Mouse (Mus musculus) spleen, adult 18-20 months (tissue): Measurements from ENCODE around the gene Slc7a4.
"Not testable (repeated sequence)": the region's sequence is repeated elsewhere in the genome, so short reads cannot be mapped to it uniquely, and the experiment has no call there.

Source experiments
- DNase-seq, 2 experiments: peaks; one replicate each; pipeline ENCODE4 v3.0.0; 2022; ENCODE audit warnings: mixed read lengths in 2 of 2

Slc7a4 gene

GRCm38 (mm10) chr16:17561128-17561750 is 21.8 kb downstream of the Slc7a4 start, which contains the start of gene Lrrc74b:
Gene Lrrc74b, minus strand, starts transcription at chr16:17561247.
- DNase-seq: no peak

DNA sequence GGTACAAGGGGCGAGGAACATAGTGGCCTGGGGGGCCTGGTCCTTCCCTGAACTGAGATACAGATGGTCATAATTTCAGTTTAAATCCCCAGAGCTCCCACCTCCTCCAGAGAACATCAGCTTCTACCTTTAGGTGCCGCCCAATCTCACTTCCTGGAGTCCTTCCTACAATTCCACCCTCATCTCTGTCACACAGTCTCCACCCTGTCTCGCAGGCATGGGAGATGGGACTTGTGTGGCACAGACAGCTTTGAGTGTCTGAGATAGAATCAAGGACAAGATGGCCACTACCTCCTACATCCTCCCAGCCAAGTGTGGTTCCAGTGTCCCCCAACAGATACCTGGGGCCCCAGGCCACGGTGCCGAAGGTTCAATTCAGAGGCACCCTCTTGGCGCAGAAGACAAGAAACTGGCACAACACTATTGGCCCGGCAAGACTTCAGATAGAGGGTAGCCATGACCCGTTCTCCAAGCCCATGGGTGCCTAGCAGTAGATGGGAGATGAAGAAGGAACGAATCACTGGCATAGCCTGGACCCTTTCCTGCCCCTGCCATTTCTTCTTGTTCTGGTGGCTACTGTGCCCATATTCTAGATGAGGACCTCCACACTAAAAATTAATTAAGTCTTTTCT is 23.5 kb downstream of the Slc7a4 start:
- no peak for DNase-seq

DNA sequence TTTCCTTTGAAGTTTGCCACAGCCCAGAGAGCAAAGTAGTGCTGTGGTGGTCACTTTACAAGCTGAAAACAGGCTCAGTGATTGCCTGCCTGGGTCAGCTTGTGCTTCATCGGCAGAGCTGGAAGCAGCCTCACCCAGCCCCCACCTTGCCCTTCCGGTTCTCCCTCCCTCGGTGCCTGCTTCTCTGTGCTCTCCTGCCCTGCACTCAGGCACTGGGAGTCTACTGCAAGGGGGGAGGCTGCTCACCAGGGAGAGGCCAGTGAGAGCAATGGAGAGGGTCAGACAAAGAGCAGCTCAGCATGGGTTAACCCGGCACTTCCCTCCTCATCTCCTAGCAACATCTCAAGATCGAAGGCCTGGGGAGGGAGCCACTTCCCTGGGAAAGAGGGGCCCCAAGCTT is 24.2 kb downstream of the Slc7a4 start:
- DNase-seq: no peak

GRCm38 (mm10) chr16:17557947-17558480 is 25.0 kb downstream of the Slc7a4 start:
- DNase-seq: peak in 1 of 2 experiments; percentile 65

- no peak for DNase-seq
Observed at GRCm38 (mm10) chr16:17556907-17557306, 26.1 kb downstream of the Slc7a4 start.

DNA sequence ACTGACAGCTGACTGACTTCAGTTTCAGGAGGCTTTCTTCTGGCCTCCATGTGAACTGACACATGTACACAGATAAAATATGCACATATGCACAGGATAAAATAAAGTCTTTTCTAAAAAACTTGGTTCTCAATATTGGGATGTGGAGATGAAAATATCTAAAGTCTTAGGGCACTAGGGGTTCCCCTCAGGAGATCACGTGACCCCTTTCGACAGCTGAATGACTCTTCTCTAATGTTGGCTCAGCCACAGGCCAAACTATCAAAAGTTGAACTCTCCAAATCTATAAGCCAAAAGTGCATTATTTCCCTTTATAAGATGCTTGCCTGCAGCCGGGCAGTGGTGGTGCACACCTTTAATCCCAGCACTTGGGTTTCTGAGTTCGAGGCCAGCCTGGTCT is 26.8 kb downstream of the Slc7a4 start:
- DNase-seq: no peak

DNA sequence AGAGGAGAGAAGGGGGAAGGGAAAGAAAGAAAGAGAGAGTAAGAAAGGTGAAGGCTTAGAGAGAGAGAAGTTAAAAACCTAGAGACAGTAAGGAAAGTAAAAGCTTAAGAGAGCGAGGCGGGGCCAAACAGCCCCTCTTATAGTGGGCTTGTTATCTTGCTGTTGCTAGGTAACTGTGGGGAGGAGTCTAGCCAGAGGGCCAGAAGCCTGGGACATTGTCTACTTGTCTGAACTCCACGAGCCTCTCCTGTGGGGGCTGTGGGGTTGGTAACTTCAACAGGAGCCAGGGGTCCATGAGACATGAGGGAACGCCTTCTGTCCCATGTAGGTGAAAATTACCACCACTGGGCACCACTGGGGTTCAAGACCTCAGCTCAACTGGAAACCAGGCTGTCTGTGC is 28.3 kb downstream of the Slc7a4 start:
- DNase-seq: not testable (repeated sequence)

DNA sequence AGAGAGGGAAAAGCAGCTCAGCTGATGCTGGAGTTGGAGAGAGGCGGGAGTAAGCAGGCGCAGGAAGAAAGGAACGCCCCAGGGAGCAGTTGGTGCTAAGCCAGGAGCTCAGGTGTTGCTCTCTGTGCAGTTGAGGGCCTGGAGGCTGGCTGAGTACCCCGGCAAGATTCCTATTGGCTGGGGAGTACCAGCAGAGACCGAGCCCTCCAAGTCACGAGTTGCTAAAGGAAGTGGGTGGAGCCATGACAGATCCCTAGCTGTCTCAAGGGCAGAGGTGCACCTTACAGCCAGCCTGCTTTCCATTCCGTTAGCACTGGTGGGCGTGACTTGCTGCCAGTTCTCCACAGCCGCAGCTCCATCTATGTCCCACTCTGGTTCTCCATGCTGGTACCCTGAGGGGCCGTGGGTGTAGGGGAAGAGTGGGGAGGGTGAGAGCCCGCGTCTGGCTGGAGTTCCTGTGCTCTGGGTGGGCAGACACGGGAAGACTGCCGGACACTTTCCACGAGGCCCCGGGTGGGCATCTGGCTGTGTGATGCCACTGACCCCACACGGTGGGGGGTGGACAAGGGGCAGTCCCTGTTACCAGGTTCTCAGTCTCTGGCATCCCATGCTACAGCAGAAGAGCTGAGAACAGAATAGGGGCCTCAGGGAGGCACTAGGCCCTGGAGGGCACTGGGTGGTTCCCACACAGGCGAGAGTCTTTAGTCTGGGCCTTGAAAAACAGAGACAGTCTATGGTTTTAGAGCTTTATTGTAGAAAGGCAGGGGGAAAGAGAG is 28.9 kb downstream of the Slc7a4 start:
- DNase-seq: peak; percentile 31 to 37

DNA sequence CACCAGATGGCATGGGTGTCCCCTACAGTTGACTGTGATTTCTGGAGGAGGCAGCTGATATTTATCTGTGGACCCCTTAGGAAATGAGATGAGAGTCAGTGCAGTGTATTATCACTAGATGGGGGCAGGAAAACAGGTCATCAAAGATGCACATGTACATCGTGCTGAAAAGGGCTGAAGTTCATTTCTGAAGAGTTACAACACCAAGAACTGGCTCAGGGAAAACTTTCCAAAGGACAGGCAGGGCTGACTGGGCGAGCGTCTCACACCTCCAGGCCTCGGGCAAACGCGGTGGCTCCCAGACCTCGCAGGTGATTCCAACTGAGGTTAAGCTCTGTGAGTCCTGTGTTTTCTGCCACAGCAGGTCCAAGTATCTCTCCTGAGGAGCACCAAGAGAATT is 30.2 kb downstream of the Slc7a4 start:
- no peak for DNase-seq

DNA sequence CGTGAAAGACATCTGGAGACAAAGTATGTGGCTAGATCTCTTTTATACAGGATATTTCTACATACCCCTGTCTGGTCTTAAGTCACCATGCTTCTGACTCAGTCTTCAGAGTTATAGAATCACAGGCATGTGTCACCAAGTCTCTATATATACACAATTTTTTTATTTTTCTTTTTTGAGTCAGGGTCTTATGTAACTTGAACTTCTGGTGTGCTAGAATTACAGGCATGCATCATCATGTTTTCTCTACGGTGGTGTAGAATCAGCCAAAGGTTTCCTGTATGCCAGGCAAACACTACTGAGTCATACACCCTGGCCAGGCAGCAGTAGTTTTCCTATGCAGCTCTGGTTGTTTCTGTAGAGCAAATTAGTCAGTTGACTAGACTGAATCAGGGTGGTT is 40.4 kb downstream of the Slc7a4 start:
- no peak for DNase-seq

DNA sequence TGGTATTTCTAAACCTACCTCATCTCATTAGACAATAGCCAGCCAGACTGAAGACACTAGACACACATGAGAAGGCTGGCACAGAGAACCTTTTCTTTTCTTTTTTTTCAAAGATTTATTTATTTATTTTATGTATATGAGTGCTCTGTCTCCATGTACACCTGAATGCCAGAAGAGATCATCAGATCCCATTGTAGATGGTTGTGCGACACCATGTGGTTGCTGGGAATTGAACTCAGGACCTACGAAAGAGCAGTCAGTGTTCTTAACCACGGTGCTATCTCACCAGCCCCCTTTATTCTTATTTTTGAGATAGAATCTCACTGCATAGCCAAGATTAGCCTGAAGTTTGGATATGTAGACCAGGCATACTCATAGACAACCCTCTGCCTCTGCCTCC is 46.4 kb downstream of the Slc7a4 start:
- DNase-seq: no peak

GRCm38 (mm10) chr16:17532676-17533329 is 50.2 kb downstream of the Slc7a4 start:
- DNase-seq: no peak

DNA sequence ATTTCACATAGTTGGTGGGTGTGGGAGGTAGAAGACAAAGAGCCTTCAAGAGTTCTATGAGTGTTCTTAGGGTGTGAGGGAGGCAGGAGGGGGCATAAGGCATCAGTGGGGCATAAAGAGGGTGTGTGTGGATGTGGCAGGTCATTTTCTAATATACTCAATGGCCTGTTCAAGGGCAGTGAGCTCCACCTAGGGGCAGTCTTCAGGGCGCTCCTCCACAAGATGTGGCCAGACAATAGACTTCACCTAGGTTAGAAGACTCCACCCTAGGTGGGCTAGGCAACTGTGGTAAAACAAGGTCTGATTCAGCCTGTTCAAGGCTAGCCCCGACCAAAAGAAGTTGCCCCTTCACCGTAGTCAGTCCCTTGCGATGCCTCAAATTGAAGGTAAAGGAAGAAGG is 50.7 kb downstream of the Slc7a4 start:
- DNase-seq: peak in 1 of 2 experiments; percentile 33

DNA sequence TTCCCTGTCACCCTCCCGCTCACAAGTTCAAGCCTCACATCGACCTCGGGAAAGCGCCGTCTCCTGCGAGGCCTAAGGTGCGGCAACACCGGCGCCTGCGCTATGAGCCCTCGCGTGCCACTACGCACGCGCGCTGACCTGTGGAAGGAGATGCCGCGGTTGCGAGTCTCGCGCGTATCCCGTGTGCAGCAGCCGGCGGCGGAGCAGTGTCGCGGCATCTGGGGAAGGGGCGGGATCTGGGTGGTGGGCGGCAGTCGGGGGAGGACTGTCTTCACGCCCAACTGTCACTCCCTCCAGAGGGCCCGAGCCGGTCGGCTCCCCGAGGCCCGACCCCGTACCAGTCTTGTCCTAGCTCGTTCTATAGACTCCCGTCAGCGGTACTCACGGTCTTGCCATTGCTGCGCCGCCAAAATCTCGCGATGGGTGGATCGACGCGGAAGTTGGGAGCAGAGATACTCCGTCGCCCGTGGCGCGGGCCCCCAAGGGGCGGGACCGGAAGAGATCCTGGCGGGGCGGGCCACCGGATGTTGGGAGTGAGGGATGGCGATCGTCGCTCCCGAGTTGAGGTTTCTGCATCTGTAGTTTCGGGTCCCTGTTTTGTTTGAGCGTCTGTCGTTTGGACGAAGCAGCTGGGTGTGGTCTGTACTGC is 52.2 kb downstream of the Slc7a4 start, which contains the start of gene Thap7:
Gene Thap7, minus strand, starts transcription at position 497 of the 649 bp plus-strand sequence.
- peak; percentile 92 for DNase-seq

DNA sequence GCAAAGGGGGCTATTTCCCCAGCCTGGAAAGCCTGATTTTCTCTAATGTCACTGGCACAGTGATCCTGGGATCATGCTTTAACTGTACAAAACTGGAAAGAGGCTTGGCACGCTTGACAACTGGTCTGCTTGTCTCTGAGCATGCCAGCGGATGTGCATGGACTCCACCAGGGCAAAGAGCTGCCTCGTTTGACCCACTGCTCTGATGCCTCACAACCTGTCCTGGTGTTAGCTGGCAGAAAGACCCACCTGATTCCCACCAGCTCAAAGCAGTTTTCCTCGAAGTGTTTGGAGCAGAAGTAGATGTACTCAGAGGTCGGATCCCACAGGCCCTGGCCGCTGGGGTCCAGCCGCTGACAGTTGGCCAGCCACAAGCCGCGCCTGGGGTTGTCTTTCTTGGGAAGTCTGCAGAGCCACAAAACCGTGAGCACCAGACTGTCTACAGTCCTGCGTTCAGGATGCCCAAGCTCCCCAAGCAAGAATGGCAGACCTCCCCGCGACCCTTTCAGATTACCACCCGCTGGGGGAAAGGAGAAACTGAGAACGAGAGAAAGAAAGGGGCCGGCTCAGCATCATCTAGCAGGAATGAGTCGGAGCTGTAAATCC is 52.9 kb downstream of the Slc7a4 start:
- no peak for DNase-seq

GRCm38 (mm10) chr16:17528276-17528675 is 54.7 kb downstream of the Slc7a4 start:
- DNase-seq: no peak

- DNase-seq: no peak
Observed at GRCm38 (mm10) chr16:17527606-17528005, 55.4 kb downstream of the Slc7a4 start.

- no peak for DNase-seq
Observed at GRCm38 (mm10) chr16:17526223-17526622, 56.8 kb downstream of the Slc7a4 start.

DNA sequence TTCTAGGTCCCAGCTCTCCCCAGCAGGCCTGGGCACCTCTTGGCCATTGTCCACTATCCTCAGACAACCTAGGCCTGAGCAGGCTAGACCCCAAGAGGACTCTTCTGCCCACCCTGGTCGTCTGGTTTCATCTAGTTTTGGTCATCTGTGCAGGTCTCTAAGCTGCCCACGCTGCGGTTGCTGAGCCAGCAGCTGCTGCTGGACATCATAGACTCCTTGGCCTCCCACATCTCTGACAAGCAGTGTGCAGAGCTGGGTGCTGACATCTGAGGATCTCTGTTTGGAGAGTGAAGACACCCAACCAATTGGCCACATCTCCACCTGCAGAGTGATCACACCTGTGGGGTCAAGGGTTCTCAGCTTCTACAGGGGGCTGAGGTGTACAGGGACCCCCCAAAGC is 57.5 kb downstream of the Slc7a4 start:
- DNase-seq: no peak

GRCm38 (mm10) chr16:17524156-17524555 is 58.9 kb downstream of the Slc7a4 start:
- no peak for DNase-seq
